Mouse (Mus musculus) common myeloid progenitor, adult 5-6 weeks (primary cell): Measurements from ENCODE around the gene Cer1. TPM values are rescaled to one million over a fixed set of nuclear protein-coding genes. Genes with fewer than 3 reads are reported as not detected.
A peak's percentile ranks its signal among the peaks of the same experiment; 100 is the strongest.

Experiments used
- ATAC-seq: replicated peaks from 2 replicates; pipeline ENCODE4 v1.8.0; 2016; ENCODE audit warnings: low read depth, mild to moderate bottlenecking, moderate TSS enrichment, inconsistent platforms; ENCODE audit not compliant: poor library complexity, severe bottlenecking
- total RNA-seq: library from RNA; stranded (forward); fragments of 200-1000, 187-1606 nt; gene quantifications from 2 replicates; pipeline ENCODE4 v1.2.3, GENCODE M21; 2017

The Cer1 gene
- total RNA-seq, 1 experiment from 2014 or later: not detected

DNA sequence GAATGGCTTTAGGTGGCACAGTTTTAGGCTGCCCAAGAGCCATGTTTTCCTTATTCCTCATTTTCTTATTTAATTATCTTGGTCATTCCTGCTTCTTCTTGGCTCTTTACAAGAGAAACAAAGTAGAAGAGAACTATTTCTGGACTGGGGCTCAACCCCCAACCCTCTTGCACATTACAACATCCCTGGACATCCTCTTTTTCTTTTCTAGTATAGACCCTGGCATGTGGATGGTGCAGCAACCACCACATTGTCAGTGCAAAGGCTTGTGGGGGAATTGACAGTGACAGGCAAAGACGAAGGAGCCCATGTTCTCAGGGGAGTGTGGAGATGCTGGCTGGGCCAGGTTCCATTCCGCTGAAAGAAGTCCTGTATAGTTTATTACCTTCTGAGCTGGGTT lies 8.3 kb downstream of the Cer1 start:
- ATAC-seq: peak; percentile 62

- ATAC-seq: no peak
These were observed 9.4 kb downstream of the Cer1 start for GRCm38 (mm10) chr4:82875532-82875931.

DNA sequence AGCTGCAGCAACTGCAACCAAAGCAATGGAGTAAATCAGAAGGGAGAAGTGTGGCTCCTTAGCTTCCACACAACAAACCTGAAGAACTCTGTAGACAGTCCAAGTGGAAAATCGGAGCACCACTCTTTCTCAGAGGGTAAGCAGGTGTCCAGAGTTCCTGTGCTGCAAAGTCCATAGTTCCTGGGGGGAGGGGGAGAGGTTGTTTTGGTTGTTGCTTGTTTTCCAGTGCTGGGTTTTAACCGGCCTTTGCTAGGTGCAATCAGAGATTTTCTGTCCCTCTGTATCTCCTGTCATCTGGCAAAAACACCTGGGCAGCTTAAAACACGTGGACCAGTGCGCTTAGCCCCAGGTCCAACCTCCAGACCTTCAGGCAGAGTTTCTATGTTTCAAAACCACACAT lies 10.2 kb downstream of the Cer1 start:
- ATAC-seq: no peak

DNA sequence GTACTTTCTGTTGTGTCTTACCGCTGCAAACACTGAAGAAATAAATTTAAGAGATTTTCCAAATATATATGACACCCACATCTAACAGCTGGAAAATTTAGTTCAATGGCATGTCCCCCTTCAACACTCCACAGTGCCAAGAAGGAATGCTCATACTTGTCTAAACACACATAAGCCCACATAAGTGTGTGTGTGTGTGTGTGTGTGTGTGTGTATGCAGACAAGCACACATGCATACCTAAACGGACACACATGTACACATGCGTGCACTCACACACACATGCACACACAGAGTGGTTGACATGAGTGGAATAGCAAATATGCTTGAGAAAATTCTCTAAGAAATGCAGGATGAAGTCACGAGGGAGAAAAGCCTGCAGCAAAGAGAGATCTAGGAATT lies 12.4 kb downstream of the Cer1 start:
- ATAC-seq: no peak

GRCm38 (mm10) chr4:82872121-82872520 lies 12.8 kb downstream of the Cer1 start:
- ATAC-seq: no peak

- ATAC-seq: peak; percentile 96
These were observed 14.0 kb downstream of the Cer1 start for GRCm38 (mm10) chr4:82870931-82871330.

DNA sequence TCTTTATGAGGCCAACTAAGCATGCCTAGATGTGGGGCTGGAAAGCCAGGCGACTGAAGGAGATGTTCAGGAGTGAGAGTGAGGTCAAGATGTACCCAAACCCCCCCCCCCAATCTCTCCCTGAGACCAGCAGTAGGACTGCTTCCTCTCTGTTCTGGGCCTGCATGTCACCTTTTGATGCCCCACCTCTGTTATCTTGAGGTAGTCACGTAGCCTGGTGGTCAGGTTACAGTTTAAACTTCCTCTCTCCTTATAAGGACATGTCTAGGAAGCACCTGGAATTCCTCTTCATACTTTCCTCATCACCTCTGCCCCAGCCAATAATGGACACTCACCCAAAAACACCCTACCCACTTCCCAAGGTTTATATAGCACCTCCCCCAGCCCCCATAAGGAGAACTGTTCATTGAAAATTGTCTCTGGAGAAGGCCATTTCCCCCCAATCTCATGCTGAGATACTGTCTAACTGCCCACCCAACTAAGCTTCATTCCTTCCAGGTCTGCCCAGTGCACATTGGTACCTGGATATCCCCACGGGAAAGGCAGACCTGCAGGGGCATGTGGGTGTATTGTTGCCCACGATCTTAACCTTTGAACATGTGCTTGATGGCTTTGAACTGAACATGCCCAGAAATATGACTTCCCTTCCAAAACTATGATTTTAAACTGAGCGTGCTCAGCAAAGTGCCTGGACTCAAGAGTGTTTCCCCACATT lies 17.1 kb downstream of the Cer1 start:
- no peak for ATAC-seq

GRCm38 (mm10) chr4:82867111-82867510 lies 17.8 kb downstream of the Cer1 start:
- ATAC-seq: no peak; the same call in 1 of the 2 replicates

- 0 out of 2 replicates have a peak, but pooled peaks have one; percentile 22 for ATAC-seq
These were observed 19.8 kb downstream of the Cer1 start for GRCm38 (mm10) chr4:82864974-82865699.

- ATAC-seq: no peak
These were observed 21.6 kb downstream of the Cer1 start for GRCm38 (mm10) chr4:82863316-82863715.

DNA sequence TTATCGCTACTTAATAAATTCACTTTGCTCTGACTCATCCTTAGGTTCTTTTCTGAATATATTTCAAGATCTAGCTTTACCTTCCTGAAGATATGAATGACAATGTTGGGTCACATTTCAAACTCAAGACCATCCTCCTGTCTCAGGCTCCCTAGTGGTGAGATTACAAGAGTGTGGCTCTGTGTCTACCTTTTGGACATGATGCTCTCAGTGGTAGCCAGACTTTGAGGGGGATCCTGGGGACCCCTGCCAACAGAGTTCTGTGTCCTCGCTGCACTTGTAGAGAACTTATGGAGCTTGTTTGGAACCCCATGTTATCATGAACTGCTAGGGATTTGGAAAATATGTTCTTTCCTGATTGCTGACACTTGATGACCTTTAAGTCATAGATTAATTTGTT lies 23.5 kb downstream of the Cer1 start:
- ATAC-seq: no peak

- ATAC-seq: no peak
These were observed 24.4 kb downstream of the Cer1 start for GRCm38 (mm10) chr4:82860566-82860965.

- peak; percentile 70 for ATAC-seq
These were observed 25.5 kb downstream of the Cer1 start, which contains the start of gene Zdhhc21 for GRCm38 (mm10) chr4:82859131-82860125. Zdhhc21 (minus strand) TSS chr4:82859958.

GRCm38 (mm10) chr4:82858431-82859010 lies 26.4 kb downstream of the Cer1 start:
- ATAC-seq: 0 out of 2 replicates have a peak, but pooled peaks have one; percentile 13

- ATAC-seq: no peak
These were observed 28.0 kb downstream of the Cer1 start for GRCm38 (mm10) chr4:82856986-82857385.

GRCm38 (mm10) chr4:82853809-82854208 lies 31.1 kb downstream of the Cer1 start:
- ATAC-seq: no peak

GRCm38 (mm10) chr4:82848552-82849234 lies 36.3 kb downstream of the Cer1 start:
- ATAC-seq: peak; percentile 95

- no peak for ATAC-seq
These were observed 47.3 kb downstream of the Cer1 start for GRCm38 (mm10) chr4:82837526-82838240.
